Mouse (Mus musculus) central nervous system, embryonic 14 days (tissue): Measurements from ENCODE around the gene Acp1. TPM values are rescaled to one million over a fixed set of nuclear protein-coding genes. Genes with fewer than 3 reads are reported as not detected.

Experiments
- polyA plus RNA-seq: library from polyadenylated mRNA; depleted of rRNA; stranded (reverse); fragments of >200 nt; gene quantifications from 2 replicates; pipeline ENCODE4 v1.2.3, GENCODE M21; 2012; rRNA removed

Gene Acp1
- polyA plus RNA-seq = 22.7 and 25.7 TPM in 2 replicates

DNA sequence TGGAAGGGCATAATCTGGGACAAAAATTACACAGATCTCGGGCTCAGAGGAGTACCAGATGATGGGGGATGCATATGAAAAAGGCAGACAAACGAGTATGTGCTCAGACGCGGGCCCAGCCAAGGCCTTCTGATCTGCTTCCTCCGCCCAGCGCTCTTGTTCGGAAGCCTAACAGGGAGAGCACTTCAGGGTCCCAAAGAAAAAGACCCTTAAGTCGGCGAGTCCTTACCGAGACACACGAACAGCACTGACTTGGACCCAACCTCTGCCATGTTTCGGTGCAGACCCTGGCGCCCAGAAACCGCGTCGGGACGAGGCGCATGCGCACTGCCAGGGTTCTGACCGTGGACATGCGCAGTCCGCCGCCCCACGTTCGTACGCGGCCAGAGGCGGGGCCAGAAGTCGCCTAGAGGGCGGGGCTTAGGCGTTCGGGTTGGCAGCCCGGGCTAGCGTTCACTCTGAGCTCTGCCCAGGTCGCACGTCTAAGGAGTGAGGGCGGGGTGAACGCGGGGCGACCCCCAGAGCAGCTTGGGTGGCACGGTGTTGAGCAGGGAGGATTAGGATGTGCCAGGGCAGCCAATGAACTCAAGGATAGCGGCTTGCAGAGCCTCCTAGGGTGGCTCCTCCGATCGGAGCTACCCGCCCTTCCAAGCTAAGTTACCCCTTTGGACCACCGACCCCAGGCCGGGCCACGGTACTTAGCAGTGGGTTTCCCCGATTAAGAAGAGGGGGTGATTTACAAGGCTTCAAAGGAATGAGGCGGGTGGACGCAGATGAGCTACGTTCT is at the start of gene Acp1, which contains the start of gene Sh3yl1:
TSS of gene Acp1 (minus strand) at position 329 of the 787 bp plus-strand sequence.
TSS of gene Sh3yl1 (plus strand) at position 408 of the 787 bp plus-strand sequence.

GRCm38 (mm10) chr12:30883986-30884621 is 27.3 kb downstream of the Acp1 start, which contains the start of gene Alkal2:
Gene Alkal2 (plus strand): TSS chr12:30884322.

Other genes starting within 250 kb of the Acp1 start
- gene Alkal2, start 27.3 kb downstream of the Acp1 start, polyA plus RNA-seq = 0.23 and 1.0 TPM in 2 replicates
- gene Sh3yl1, start 79 bp upstream of the Acp1 start, polyA plus RNA-seq = 21.1 and 22.1 TPM in 2 replicates
- 0.10 TPM in 1 of 2 replicates, not detected in the other for gene Fam110c, start 162.3 kb upstream of the Acp1 start, polyA plus RNA-seq